ENCODE assay signal across 8 mouse cellular contexts in genomic region chr4:104514568-104515000, GRCm38 (mm10).
DNase-seq lines count a peak whose midpoint lies in the region; ATAC-seq and TF ChIP-seq lines count a peak whose summit lies in the region.

No protein-coding gene starts in this region.

- H3K27ac ChIP-seq in cortical plate, adult 2 months (ENCODE audit: insufficient read depth, low read length) = no peak overlapping the region
- H3K27ac ChIP-seq in heart, postnatal 0 days (ENCODE audit: low read depth) = no peak overlapping the region
- H3K27ac ChIP-seq in lung, embryonic 15.5 days = no peak overlapping the region

- H3K36me3 ChIP-seq in heart, postnatal 0 days (replicated peaks; ENCODE audit: control insufficient read depth, insufficient read depth, low read length) = no peaks in the 10 kb centered on the region
- H3K36me3 ChIP-seq in lung, embryonic 15.5 days = no peaks in the 10 kb centered on the region

- TF ChIP-seq CTCF in cortical plate, adult 2 months (IDR thresholded peaks at IDR 0.05; ENCODE audit: extremely low read depth, insufficient read depth, low read length) = peak; percentile 80
- TF ChIP-seq CTCF in heart, postnatal 0 days (IDR thresholded peaks at IDR 0.05; ENCODE audit: low read depth) = peak; percentile 72

- WGBS in heart, postnatal 0 days = 3% methylated on average over 10 of the region's 10 CpGs
- WGBS in lung, embryonic 15.5 days = 6% methylated on average over 10 of the region's 10 CpGs

- H3K9ac ChIP-seq in heart, postnatal 0 days (replicated peaks; ENCODE audit: low read depth, low read length) = no peak overlapping the region
- H3K9ac ChIP-seq in lung, embryonic 15.5 days = no peak overlapping the region

- peak overlapping the region; percentile 32 for H3K4me2 ChIP-seq in heart, postnatal 0 days (ENCODE audit: low read depth, low read length)
- H3K4me2 ChIP-seq in lung, embryonic 15.5 days = peak overlapping the region; percentile 37

- no peaks in the 10 kb centered on the region for H3K9me3 ChIP-seq in heart, postnatal 0 days (replicated peaks; ENCODE audit: control insufficient read depth, low read length)
- H3K9me3 ChIP-seq in lung, embryonic 15.5 days = no peaks in the 10 kb centered on the region

- TF ChIP-seq EP300 in heart, postnatal 0 days (IDR thresholded peaks at IDR 0.05; ENCODE audit: low read depth) = no peak

- H3K4me1 ChIP-seq in cortical plate, adult 2 months (ENCODE audit: control insufficient read depth, insufficient read depth, low read length) = peaks cover under 1% of the 10 kb centered on the region; the same call in 1 of the 2 replicates
- H3K4me1 ChIP-seq in heart, postnatal 0 days (ENCODE audit: control insufficient read depth, insufficient read depth) = no peaks in the 10 kb centered on the region
- H3K4me1 ChIP-seq in lung, embryonic 15.5 days = no peaks in the 10 kb centered on the region

- no peak overlapping the region for H3K4me3 ChIP-seq in cortical plate, adult 2 months (ENCODE audit: insufficient read depth, low read length)
- H3K4me3 ChIP-seq in heart, postnatal 0 days (ENCODE audit: low read depth, low read length) = no peak overlapping the region
- H3K4me3 ChIP-seq in lung, embryonic 15.5 days = no peak overlapping the region

- TF ChIP-seq POLR2A in cortical plate, adult 2 months (IDR thresholded peaks at IDR 0.05; ENCODE audit: extremely low read depth, insufficient read depth, low read length) = no peak

- no peak for ATAC-seq in heart, postnatal 0 days (ENCODE audit: insufficient read depth, low read depth)
- ATAC-seq in lung, embryonic 15.5 days (ENCODE audit: borderline replicate concordance, extremely low read depth, low FRiP score, low TSS enrichment) = peak; percentile 55
- ATAC-seq in inflammation-experienced regulatory T-cells, adult 6 months = no peak

- no peaks in the 10 kb centered on the region for H3K27me3 ChIP-seq in heart, postnatal 0 days (ENCODE audit: control insufficient read depth, insufficient read depth, low read length)
- no peaks in the 10 kb centered on the region for H3K27me3 ChIP-seq in lung, embryonic 15.5 days

- peak; percentile 2 for DNase-seq in thymus, postnatal 0 days (ENCODE audit: low spot score)
- no peak for DNase-seq in thymus, postnatal 4 days
- peak; percentile 41 for DNase-seq in heart, postnatal 0 days (ENCODE audit: low spot score)
- DNase-seq in kidney, postnatal 25 days = peak; percentile 44 to 61
- DNase-seq in skeletal muscle tissue, adult 2 months (ENCODE audit: low read depth, low spot score) = peak; percentile 2
